Mouse (Mus musculus): ENCODE measurements around the gene Fam50b.
A peak's percentile ranks its signal among the peaks of the same experiment; 100 is the strongest.

The Fam50b gene

DNA sequence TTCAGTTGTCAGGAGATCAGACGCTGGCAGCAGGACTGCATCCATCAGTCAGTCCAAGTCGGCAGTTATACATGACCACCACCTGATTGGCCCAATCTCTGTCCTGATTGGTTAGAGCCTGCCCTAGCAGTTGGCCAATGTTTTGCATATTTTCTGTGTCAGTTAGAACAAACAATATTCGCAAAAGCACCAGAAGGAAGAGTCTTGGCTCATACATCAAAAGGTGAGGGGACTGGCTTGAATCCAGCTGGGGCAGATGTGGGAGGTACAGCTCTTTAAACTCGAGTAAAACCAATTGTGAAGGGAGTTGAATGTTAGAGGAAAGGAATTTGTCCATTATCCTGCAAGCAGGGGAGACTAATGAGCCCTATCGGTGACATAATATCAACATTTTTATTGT is at the start of gene Fam50b:
Fam50b (plus strand) TSS at position 165 of the 400 bp plus-strand sequence.
- no peak for DNase-seq (ENCODE audit: low read depth, low spot score)

GRCm38 (mm10) chr13:34685008-34685765 is 49.5 kb upstream of the Fam50b start:
- DNase-seq (ENCODE audit: low read depth, low spot score): no peak

GRCm38 (mm10) chr13:34691049-34691448 is 43.6 kb upstream of the Fam50b start:
- DNase-seq (ENCODE audit: low read depth, low spot score): no peak

DNA sequence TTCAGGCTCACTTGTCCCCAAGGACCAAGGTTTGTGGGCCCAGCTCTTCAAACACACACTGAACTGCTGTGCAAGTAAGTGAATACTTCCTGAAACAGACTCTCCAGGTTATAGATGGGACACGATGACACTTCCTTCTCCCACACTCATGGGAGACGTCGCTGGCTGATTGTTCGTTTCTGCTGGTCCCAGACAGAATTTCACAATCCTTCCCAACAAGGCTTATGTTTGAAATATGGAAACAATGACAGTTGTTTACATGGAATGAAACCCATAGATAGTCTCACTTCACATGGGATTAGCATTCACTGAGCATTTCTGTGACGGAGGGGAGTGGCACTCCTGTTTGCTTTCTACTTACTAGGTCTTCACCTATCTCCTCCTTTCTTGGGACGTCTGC is 41.5 kb upstream of the Fam50b start:
- no peak for DNase-seq (ENCODE audit: low read depth, low spot score)

DNA sequence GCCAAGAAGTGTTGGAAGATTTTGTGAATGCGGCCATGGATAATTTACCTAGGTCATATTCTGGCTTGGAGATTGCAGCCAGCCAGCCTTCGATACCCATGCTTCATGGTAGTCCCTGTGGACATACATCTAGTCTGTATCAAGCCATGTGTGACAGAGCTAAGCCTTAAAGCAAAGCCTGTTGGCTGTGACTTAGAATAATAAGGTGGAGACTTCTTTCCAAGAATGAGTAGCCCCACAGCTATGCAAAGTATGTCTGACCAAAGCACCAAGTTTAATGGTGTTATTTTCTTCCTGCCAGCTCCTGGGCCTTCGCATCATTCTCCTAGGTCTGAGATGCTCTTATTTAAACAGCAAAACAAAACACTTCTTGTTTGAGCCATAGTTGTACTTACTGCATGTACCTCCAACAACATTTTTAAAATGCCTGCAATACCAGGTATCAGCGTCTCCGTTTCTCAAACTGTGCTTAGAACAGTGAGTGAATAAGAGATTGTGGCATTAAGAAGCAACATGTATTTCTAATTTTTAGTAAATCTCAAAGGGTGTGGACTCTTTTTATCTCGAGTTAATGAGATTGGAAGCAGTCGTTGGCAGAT is 37.8 kb upstream of the Fam50b start:
- DNase-seq (ENCODE audit: low read depth, low spot score): no peak

GRCm38 (mm10) chr13:34700091-34700490 is 34.6 kb upstream of the Fam50b start:
- DNase-seq (ENCODE audit: low read depth, low spot score): no peak

- DNase-seq (ENCODE audit: low read depth, low spot score): no peak
These were observed 34.0 kb upstream of the Fam50b start for GRCm38 (mm10) chr13:34700630-34701029.

GRCm38 (mm10) chr13:34703301-34703700 is 31.3 kb upstream of the Fam50b start:
- DNase-seq (ENCODE audit: low read depth, low spot score): no peak

DNA sequence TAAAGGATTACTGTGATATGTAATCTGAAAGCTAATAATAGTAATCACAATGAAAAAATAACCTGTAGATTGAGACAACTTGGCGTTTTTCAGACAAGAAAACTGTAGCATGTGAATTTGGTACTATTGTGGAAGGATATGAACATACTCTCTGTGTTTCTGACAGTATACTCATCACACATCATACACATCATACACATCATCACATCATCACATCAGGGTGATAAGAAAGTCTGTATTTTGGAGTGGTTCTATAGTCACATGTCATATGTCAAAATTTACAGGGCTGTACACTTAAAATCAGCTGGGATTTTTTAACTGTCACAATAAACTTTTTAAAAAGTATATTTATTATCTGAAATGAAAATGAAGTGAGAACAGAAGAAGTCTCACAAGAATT is 30.9 kb upstream of the Fam50b start:
- no peak for DNase-seq (ENCODE audit: low read depth, low spot score)

DNA sequence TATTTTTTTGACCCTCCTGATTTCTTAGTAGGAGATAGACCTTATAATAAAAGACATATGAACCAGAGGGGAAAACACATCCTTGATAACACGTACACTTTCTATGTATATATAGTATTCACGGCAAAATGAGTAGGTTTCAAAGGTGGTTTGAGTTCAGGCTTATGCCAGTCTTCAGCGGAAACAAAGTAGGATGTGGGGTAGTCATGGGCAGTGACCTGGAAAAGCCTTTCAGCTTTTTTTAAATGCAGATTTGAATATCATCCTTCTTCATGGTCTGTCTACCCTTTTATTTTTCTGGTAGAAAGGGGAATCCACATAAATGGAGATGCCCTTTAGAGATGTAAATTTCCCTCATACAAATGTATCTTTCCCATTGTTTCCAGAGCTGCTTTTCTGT is 29.8 kb upstream of the Fam50b start:
- no peak for DNase-seq (ENCODE audit: low read depth, low spot score)

DNA sequence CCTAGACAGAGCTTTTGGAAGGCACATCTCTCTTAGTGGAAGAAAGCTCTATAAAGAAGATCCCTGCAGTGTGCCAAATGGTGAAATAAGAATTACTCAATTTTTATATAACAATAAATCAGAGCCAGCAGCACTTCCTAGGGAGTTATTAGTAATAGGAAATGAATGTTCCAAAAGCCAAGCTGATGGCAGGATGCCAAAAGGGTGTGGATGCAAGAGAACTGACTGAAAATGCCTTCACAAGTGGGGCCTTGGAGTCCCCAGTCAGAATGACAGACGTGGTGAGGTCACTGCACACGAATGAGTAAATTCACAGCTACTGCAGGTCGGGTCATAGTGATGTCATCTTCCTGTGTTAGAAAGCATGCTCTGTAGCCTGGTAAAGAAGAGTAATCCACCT is 25.7 kb upstream of the Fam50b start:
- peak; percentile 40 for DNase-seq (ENCODE audit: low read depth, low spot score)

- no peak for DNase-seq (ENCODE audit: low read depth, low spot score)
These were observed 25.1 kb upstream of the Fam50b start for GRCm38 (mm10) chr13:34709566-34709965.

DNA sequence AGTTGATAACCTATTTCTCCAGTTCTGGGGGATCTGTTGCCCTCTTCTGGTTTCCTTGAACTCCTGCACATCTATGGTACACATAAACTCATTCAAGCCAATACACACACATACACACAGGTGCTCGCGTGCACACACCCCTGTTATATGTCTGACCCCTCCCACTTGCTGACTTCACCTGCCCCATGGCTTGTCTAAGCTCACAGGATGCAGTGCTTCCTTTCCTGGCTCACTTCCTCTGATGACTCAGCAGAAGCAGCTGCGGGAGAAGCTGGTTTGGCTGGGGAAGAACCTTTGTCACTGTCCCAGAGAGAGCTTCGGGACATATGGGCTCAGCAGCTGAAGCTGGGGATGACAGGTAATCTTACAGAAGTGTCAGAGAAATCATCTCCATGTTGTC is 23.2 kb upstream of the Fam50b start:
- no peak for DNase-seq (ENCODE audit: low read depth, low spot score)

- DNase-seq (ENCODE audit: low read depth, low spot score): no peak
These were observed 21.8 kb upstream of the Fam50b start for GRCm38 (mm10) chr13:34712881-34713280.

- DNase-seq (ENCODE audit: low read depth, low spot score): no peak
These were observed 19.2 kb upstream of the Fam50b start for GRCm38 (mm10) chr13:34715437-34715838.

- DNase-seq (ENCODE audit: low read depth, low spot score): peak; percentile 69
These were observed 9.6 kb upstream of the Fam50b start for GRCm38 (mm10) chr13:34724831-34725592.

- DNase-seq (ENCODE audit: low read depth, low spot score): peak; percentile 70
These were observed 8.7 kb upstream of the Fam50b start for GRCm38 (mm10) chr13:34725800-34726476.

- DNase-seq (ENCODE audit: low read depth, low spot score): no peak
These were observed 8.2 kb upstream of the Fam50b start for GRCm38 (mm10) chr13:34726477-34726805.

DNA sequence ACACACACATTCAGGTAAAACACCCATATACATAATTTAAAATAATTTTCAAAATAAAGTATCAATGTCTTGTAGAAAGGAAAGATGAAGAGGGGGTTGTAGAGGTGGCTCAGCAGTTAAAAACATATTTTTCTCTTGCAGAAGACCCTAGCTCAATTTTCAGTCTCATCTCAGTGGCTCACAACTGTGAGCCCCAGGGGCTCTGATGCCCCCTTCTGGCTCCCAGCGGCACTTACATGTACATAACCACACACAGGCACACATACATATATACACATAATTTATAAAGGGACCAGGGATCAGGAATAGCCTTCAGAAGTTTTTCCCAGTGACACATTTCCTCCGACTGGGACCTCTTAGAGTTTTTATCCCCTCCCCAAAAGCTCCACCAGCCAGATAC is 7.6 kb upstream of the Fam50b start:
- DNase-seq (ENCODE audit: low read depth, low spot score): no peak

- DNase-seq (ENCODE audit: low read depth, low spot score): no peak
These were observed 3.1 kb upstream of the Fam50b start for GRCm38 (mm10) chr13:34731551-34731950.

GRCm38 (mm10) chr13:34733780-34734179 is 870 bp upstream of the Fam50b start:
- DNase-seq (ENCODE audit: low read depth, low spot score): no peak
